Mouse (Mus musculus): ENCODE data around the gene Tmem63b.
A peak's percentile ranks its signal among the peaks of the same experiment; 100 is the strongest.

Gene Tmem63b

DNA sequence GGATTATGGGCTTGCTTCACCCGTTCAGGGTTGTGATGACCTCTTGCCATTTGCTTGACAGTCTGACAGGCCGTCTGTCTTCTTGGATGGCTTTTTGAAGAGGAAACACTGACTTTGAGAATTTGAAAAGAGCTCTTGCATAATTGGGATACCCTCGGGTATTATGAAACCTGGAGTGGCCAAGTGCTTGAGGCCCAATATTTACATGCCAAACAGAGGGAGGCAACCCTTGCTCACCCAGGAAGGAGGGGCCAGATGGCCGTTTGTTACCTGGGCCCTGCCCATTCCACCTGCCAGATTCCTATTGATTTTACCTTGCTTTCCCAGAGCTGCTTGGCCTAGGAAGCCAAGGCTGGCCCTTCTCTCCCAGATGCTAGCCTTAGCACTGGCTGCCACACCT lies 15.5 kb upstream of the Tmem63b start:
- DNase-seq, result no peak

DNA sequence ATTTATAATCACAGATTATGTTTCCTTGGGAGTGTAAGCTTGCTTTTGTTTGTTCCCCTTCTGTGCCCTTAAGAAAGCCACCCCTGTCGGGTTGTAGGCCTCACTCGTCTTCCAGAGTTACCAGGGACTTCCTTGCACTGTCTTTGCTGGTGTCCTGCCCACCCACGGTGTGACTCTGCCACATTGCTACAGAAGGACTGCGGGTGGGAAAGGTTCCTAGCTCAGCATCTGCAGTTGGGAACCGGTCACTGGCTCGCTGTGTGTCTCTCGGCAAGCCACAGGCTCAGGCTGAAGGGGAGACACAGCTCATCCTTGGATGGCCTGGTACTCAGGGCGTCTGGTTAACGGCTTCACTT lies 14.5 kb upstream of the Tmem63b start:
- no peak for DNase-seq

DNA sequence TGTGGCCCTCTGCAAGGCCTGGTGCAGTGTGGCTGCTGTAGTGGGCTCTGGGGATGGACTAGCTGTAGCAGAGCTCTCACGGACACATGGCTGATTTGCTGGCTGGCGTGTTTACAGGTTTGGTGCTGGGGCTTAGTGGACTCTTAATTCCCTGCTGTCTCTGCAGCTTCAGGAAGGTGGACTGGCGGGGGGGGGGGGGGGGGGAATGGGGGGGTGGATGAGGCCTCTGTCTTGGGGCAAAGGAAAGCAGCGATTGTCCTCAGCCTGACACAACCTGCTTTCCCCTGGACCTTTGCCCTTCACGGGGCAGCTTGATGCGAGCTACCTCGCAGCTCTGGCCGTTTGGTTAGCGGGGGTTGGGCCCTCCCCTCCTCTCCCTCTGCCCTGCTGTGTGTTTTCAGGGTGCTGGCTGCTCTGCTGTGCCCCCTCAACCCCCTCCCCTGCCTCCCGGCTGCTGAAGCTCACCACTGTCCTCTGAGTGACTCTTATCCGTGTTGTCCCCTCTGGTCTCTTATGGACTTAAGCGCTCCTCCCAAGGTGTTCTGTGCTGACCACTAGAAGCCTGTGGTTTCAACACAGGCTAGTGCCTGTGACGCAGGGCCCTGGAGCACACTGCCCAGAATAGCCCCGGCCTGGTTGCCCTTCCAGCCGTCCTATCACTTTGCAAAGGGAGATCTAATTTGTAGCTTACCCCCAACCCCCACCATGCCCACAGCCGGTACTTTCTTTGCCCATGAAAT lies 14.0 kb upstream of the Tmem63b start:
- DNase-seq, result peak in 1 of 2 experiments; percentile 51

DNA sequence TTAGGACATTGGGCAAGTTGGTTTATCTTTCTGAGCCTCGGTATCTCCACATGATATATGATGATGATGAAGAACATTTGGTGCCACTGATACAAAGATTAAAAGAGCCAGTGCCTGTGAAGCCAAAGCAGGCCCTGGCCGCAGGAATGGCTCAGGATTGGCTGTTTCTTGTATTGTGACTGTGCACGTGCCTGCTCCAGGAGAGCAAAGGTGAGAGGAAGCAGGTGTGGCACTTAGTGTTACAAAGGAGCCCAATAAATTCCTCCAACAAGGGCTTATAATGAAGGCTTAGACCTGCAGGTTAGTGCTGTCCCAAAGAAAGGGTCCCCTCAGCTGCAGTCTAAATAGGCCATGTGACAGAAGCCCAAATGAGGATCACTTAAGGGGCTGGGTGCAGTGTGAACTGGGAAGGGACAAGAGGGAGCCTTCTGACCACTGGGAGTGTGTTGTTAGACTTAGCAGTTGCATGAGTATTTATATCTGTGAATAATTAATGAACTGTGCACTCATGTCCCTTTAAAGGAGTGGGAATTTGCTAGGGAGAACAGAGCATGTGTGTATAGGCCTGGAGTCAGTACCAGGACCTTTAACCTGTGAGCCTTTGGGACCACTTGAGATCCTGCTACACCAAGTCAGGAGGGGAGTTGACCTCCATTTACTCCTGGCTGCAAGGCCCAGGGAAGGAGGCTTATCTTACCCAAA lies 12.5 kb upstream of the Tmem63b start:
- no peak for DNase-seq

DNA sequence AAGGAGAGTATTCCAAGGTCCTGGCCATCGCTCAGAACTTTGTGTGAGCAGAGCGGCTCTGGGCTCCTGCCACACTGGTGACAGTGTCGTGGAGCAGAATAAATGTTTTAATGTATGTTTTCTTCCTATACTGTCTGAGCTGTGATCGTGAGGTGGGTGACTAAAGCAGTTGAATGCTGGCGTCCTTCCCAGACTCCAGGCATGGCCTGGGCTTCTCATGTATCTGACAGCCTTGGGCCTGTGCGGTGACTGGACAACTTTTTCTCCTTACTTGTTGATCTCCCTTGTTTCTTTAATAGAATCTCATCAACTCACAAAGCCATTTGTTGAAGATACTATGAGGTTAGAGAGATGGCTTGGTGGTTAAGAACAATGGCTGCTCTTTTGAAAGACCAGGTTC lies 11.7 kb upstream of the Tmem63b start:
- DNase-seq, result no peak

DNA sequence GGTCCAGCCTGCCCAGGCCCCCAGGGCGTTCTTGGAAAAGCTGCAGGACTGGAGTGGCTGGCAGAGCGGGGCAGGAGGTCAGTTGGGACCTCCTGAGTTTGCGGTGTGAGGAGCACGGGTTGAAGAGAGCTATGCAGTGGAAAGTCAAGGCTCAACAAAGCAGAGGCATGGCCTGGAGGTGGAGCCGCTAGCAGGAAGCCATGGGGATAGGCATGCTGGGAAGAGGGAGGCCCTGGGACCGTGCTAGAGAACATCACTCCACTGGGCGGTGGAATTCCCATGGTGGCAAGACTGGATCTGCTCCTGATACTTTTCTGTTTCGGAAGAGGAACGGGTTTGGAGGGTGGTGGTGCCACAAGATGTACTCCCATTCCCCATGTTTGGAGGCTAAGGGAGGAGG lies 10.3 kb upstream of the Tmem63b start:
- no peak for DNase-seq

DNA sequence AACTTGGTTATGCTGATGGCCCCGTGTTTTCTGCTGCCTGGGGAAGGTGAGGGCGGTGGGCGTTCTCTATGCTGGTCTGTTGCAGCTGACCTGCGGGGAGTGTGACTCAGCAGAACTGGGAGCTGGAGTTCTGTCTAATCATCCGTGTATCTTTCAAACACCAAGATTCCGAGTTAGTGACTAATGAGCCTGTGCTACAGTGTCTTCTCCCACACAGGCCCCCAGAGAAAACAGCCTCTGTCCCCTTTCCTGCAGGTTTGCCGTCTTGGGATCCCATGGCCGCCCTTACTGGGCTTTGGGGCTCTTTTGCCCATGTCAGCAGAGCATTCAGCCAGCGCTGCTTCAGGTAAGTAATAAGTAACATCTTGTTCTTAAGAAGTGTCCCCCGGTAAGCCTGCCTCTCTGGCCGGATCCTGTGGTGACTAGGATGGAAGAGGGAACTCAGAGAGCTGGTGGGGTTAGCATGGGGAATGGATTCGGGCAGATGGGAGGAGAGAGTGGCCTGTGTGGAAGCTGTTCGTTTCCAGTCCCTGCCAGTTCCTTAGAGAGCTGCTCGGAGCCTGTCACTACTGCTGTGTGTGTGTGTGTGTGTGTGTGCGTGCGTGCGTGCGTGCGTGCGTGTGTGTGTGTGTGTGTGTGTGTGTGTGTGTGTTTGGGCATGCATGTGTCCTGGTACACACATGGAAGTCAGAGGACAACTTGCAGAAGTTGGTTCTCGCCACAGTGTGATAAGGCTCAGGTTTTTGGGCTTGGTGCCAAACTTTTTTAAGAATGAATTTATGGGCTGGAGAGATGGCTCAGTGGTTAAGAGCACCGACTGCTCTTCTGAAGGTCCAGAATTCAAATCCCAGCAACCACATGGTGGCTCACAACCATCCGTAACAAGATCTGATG lies 8.8 kb upstream of the Tmem63b start:
- DNase-seq, result peak in 1 of 2 experiments; percentile 50

DNA sequence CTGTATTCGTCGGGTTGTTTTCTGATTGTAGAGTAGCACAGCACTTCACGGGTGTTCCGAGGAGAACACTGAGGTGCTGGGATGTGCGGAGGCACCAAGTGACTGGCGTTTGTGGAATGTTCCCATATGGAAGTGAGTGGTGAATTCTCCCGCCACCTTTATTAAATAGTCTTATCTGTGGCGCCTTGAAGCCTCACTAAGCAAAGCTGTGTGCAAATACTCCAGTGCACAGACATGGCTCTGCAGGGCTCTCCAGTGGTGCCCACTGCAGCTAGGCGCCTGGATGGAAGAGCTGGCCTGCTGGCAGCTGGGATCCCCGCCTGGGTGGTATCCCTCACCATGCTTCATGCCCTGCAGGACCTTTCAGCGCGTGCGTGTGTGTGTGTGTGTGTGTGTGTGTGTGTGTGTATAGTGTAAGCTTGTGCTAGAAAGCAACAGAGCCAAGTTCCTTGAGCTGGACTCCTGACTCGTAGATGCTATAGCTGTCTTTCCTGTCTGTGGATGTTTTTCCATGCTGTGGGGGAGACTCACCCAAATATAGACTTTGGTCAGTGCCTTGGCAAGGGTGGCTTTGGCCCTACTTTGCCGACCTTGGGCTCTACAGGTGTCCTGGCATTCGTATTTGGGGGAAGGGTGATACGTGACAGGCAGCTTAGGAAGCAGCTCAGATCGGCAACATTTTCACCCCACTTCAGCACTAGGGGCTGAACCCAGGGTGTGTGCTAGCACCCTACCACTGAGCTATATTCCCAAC lies 7.3 kb upstream of the Tmem63b start:
- peak in 1 of 2 experiments; percentile 29 for DNase-seq

DNA sequence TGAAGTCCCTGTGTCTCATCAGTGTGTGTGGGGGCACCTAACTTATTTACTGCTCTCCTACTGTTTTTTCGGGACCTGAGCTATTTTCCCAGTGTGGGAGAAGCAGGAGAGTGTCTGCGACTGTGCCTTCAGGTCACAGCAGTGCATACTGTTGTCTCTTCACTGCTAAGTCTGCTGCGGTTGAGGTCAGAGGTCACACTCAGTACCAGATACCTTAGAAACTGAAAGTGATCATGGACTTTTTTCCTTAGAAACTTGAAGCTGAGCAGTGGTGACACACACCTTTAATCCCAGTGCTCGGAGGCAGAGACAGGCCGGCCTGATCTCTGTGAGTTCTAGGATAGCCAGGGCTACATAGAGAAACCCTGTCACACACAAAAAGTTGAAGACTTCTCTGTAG lies 5.5 kb upstream of the Tmem63b start:
- DNase-seq, result no peak

DNA sequence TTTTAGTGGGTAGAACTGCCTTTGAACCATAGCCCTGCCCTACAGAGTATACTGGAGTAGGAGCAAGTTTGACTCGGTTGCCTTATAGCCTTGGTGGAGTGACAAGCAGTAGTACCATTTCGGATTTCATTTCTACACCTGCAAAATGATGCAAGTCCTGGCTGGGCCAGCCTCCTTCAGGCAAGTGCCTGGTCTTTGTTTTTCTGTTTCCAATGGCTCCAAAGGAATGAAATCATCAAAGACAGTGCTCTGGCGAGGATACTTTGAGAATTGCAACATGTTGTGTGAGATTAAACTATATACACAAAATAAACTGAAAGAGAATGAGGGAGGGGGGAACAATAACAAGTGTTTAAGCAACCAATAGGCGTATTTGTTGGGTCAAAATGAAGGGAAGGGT lies 3.3 kb upstream of the Tmem63b start:
- no peak for DNase-seq

DNA sequence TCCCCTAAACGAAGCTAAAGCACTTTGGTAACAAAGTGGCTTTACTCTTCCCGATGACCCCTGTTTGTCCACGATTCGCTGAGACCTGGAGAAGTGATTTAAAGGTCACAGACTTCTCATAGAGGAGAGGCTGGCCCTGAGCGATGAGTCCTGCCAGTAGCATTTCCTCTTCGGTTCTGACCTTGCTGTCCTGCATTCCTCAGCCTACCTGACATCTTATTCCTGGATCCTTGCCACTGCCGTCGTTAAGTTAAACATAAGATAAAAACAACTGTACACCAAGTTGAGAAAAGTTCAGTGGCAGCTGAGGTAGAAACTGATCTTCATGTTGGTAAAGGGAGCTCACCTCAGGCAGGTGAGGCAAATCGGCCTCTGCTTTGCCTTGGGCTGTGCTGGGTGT lies 2.4 kb upstream of the Tmem63b start:
- no peak for DNase-seq

DNA sequence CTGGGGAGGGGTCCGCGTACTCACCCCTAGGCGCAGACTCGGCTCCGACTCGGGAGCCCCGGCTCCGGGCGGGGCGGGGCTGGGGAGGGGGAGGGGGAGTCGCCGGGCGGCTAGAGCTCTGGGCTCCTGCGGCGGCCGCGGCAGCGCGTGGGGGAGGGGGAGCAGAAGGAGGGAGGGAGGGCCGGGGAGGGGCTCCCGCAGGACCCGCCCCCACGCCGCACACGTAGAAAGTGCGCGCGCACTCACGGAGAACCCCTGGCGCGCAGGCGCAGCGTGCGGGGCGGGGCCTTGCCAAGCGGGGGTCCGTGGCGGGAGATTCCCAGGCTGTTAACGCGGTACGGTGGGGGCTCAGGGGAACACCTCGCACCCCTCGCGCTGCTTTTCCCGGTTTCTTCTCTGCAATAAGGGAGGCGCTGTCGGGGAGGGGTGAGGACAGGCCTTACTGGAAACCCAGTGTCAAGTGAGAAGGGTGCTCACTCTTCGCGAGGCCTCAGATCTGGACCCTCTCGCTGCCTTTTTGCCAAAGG lies 549 bp downstream of the Tmem63b start, which contains the start of gene Mrpl14:
TSS of gene Mrpl14 (plus strand) at position 230 of the 527 bp plus-strand sequence.
- peak; percentile 82 to 88 for DNase-seq

DNA sequence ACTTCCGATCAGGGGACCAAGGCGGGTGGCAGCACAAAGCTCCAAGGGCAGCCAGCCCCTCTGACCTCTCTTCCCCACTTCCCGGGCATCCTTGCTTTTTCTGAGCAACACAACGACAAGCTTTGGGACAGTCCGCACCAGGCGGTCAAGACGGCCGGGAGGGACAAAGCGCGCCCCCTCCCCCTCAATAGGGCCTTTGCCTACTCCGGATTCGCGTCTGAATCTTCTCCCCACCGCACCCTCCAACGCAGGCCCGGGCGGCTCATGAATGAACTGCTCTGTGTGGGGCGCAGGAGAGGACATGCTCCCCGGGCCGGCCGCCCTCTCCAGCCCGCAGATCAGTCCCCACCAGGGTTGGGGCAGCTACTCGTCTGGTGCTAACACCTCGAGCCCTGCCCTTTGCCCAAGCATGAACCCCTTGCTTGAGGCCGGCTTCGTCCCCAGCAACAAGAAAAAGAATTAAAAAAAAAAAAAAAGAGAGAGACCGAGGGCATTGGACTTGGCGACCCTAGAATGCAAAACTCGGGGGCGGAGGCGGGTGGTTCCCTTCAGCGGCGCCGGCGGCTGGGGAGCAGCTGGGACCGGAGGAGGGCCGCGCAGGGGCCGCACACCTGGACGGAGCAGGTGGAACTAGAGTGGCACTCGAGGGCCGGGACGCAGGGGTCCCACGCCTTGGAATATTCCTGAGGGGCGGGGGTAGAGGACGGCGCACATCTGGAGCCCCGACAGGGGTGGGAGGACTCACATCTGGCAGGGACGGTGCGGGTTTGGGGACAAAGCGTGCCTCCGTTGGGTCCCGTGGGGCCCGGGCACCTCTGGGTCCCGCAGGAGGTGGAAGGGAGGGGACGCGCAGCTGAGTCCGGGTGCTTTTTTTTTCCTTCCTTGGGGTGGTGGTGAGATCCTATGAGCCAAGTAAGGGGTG lies 1.3 kb downstream of the Tmem63b start:
- no peak for DNase-seq

DNA sequence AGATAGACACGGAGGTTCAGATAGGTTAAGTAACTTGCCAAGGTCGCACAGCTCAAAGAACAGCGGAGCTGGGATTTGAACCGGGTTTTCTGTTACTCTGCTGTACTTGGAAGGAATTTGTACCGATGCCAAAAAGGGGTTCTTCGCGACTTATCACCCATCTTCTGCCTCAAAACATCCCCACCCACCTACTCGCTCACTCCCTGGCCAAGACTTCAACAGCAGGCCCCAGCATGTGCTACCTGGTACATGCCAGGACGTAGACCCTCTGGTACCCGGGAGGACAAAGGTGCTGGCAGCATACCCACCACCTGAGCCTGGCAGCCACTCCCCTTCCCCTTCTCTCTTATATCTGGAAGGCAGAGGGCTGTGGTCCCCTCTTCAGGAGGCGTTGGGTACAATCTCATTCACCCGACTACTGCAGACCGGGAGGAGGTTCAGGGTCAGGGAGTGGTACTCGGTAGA lies 2.0 kb downstream of the Tmem63b start:
- DNase-seq, result no peak

DNA sequence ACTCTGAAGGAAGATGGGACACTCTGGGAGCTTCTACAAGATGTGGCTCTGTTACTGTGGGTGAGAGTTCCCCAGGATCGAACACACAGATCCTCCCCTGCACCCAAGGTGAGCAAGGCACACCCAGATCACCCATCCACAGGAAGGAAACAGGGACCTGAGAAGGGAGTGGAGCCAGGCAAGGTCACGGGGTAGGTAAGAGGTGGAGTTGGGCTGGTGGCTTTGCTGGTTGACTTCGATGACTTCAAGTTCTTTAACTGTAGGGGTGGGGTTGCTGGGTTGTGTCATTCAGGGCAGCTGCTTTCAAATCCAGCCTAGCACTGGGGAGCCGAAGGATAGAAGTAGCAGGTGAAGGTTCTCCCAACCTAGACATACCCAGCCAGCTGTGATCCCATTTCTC lies 3.9 kb downstream of the Tmem63b start:
- no peak for DNase-seq

DNA sequence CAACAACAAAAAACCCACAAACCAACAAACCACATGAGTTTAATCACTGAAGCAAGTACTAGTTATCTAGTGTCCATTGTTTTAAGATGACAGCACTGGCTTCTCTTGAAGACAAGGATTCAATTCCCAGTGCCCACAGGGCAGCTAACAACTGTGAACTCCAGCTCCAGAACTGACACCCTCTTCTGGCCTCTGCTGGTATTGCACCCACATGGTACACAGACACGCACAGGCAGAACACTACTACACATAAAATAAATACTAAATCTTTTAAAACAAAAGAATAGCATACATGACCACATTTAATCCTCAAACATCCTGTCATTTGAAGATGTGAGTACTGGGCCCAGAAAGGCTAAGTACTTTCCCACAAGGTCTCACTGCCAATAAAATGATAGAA lies 5.1 kb downstream of the Tmem63b start:
- DNase-seq, result no peak

DNA sequence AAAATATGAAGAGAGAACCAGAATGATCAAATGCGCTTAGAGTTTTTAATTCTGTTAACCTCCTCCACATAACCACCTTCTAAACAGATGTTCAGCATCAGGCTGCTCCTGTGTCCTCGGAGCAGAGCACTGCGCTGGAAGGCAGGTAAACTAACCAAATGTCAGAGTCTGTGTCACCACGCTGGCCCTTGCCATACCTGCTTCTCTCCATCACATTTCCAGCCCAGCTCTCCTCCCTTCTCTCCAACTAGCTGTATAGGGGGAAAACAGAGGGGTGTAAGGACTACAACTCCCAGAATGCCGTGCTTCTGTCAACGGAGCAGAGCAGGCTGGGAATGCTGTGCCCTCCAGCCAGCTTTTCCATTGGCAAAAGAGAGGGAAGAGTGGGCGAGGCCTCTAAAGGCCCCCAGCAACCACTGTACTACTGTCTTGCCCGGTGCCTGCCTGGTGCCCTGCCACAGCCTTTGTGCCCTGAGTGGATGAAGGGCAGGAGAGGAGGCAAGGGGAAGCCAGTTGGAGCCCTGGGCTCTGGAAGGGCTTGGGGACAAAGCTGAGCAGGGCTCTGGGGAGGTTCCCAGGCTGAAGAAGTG lies 6.2 kb downstream of the Tmem63b start:
- peak; percentile 41 to 44 for DNase-seq

DNA sequence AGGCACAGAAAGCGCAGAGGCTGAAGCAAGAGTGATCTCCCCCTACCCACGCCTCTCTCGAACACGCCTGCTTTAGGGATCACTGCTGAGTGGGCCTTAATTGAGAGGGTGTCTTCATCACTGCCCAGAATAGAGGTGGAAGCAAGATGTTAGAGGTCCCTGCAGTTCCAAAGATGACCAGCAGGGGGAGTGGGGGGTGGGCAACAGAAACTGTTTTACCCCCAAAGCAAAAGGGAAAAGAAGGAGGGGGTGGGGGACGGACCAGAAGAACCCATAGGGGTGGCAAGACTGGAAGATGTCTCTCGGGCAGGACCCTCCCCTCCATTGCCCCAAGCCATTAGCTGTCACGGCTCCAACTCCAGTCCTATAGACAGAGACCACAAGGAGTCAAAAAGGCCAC lies 8.6 kb downstream of the Tmem63b start:
- DNase-seq, result peak in 1 of 2 experiments; percentile 54

DNA sequence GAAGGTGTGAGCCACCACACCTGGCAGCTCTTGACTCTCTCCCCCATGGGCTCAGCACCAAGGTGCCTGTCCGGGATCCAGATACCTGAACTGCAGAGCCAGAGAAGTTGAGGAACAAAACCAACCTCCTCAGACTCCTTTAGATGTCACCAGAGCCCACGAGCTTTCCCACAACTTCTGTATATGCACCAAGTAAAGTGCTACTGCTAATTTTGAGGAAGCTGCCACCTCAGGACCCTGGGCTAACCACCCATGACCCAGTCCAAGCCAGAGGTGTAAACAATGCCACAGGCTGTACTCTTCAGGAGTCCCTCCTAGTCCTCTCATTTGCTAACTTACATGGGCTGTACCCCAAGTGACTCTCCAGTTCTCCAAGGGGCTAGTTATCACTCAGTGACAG lies 14.1 kb downstream of the Tmem63b start:
- no peak for DNase-seq

DNA sequence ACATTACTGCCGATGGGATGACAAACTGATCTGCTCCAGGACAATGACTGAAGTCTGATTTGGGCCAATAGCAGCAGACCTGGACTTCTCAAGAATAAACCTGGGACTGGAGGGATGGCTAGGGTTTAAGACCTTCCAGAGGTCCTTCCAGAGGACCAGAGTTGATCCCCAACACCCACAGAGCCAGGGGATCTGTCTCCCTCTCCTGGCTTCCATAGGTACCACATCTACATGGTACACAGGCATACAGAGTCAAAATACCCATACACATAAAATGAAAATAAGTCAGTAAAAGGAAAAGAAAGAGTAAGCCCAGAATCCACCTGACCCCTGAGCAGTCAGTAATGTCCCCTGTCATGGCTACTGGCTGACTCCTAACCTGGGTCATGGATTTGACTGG lies 14.9 kb downstream of the Tmem63b start:
- no peak for DNase-seq

DNA sequence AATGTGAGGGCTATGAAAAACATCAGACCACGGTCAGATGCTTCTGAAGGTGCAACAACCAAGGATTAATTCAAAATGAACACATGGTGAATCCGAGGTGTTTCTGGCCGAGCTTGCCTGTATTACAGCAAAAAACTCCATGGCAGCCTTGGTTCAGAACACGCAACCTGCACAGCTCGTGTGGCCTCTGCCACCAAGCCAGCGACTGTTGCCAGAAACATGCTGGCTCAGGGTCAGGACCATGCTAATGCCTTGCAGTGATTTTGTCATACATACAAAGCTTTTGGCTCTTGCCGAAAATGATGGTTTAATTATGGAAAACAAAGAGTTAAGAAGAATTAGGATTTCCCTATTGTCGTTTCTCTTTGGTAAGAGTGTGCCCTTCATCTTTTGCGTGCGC lies 18.7 kb downstream of the Tmem63b start:
- no peak for DNase-seq
